Comparison of ENCODE assay signal across 7 mouse cellular contexts in the genomic region with DNA sequence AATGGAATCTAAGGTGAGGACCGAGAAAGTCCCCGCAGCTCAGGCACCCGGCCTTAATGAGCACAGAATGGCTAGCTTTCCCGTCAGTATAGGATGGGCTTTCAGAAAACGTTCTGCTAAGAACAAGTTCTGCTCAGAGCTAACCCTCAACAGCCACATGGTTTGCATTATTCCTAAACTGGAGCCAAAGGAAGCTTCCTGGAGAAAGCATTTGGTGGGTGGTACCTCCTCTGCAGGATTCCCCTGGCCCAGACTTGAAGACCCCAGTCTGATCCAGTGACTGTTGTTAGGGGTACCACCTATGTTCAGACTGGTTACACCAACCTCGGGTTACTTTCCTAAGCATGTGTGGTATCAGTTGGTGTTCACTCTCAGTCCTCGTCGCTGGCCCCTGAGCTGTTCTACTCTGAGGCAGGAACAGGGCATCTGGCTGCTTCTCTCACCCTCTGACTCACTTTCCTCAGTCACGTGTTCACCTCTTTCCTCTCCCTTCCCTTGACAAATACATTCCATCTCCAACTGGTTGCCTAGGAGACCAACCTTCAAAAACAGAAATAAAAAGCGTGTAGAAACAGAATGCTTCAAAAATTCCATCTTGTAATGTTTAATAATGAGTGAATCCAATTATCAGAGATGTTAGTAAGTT. TPM values are rescaled to one million over a fixed set of nuclear protein-coding genes. Genes with fewer than 3 reads are reported as not detected.
A peak's percentile ranks its signal among the peaks of the same experiment; 100 is the strongest.
DNase-seq lines count a peak whose midpoint lies in the region; ATAC-seq and TF ChIP-seq lines count a peak whose summit lies in the region.

No protein-coding gene starts in this region.

- H3K9me3 ChIP-seq in embryonic facial prominence, embryonic 10.5 days, result peaks cover 12% of the 10 kb centered on the region
- no peaks in the 10 kb centered on the region for H3K9me3 ChIP-seq in hindbrain, postnatal 0 days (ENCODE audit: low read length)

- peak; percentile 49; the same call in 1 of the 2 replicates for ATAC-seq in hindbrain, postnatal 0 days
- ATAC-seq in megakaryocyte progenitor cell, adult 5-6 weeks (replicated peaks; ENCODE audit: poor library complexity), result no peak

- peaks cover 10% of the 10 kb centered on the region for H3K4me1 ChIP-seq in embryonic facial prominence, embryonic 10.5 days
- no peaks in the 10 kb centered on the region for H3K4me1 ChIP-seq in hindbrain, postnatal 0 days (ENCODE audit: insufficient read depth, low read length)
- H3K4me1 ChIP-seq in lung, adult 2 months (ENCODE audit: control insufficient read depth, insufficient read depth, low read length), result peaks cover 4% of the 10 kb centered on the region; the same call in 1 of the 2 replicates

- no peaks in the 10 kb centered on the region for H3K36me3 ChIP-seq in embryonic facial prominence, embryonic 10.5 days (replicated peaks)
- H3K36me3 ChIP-seq in hindbrain, postnatal 0 days (ENCODE audit: insufficient read depth, low read length), result no peaks in the 10 kb centered on the region

- no peak for TF ChIP-seq POLR2A in lung, adult 2 months (IDR thresholded peaks at IDR 0.05; ENCODE audit: borderline replicate concordance, extremely low read depth, low read depth, low read length)

- peak; percentile 72 for DNase-seq in urinary bladder, postnatal 14 days (ENCODE audit: low spot score)
- no peak for DNase-seq in urinary bladder, postnatal 10 days (ENCODE audit: low spot score)
- peak; percentile 15 for DNase-seq in embryonic facial prominence, embryonic 10.5 days (ENCODE audit: low spot score)
- DNase-seq in hindbrain, postnatal 0 days (ENCODE audit: low spot score), result no peak
- peak; percentile 8 for DNase-seq in lung, adult 2 months
- DNase-seq in ovary, postnatal 10 days (ENCODE audit: low spot score), result no peak

- no peak overlapping the region for H3K4me2 ChIP-seq in hindbrain, postnatal 0 days (ENCODE audit: low read depth, low read length)

- TF ChIP-seq CTCF in hindbrain, postnatal 0 days (IDR thresholded peaks at IDR 0.05; ENCODE audit: low read depth), result no peak
- no peak for TF ChIP-seq CTCF in lung, adult 2 months (IDR thresholded peaks at IDR 0.05; ENCODE audit: insufficient read depth, low read length)

- no peak overlapping the region for H3K9ac ChIP-seq in hindbrain, postnatal 0 days (replicated peaks; ENCODE audit: low read length)

- no peak overlapping the region for H3K4me3 ChIP-seq in embryonic facial prominence, embryonic 10.5 days
- H3K4me3 ChIP-seq in hindbrain, postnatal 0 days (ENCODE audit: low read length), result no peak overlapping the region
- H3K4me3 ChIP-seq in lung, adult 2 months (replicated peaks; ENCODE audit: extremely low read depth, low read depth, low read length), result no peak overlapping the region

- H3K27ac ChIP-seq in embryonic facial prominence, embryonic 10.5 days (replicated peaks), result no peak overlapping the region; the same call in 1 of the 2 replicates
- no peak overlapping the region for H3K27ac ChIP-seq in hindbrain, postnatal 0 days

- WGBS in embryonic facial prominence, embryonic 10.5 days, result 68% methylated on average over 10 of the region's 10 CpGs
- 55% methylated on average over 10 of the region's 10 CpGs for WGBS in hindbrain, postnatal 0 days
- 55% methylated on average over 10 of the region's 10 CpGs for WGBS in lung, adult 2 months

- no peaks in the 10 kb centered on the region for H3K27me3 ChIP-seq in embryonic facial prominence, embryonic 10.5 days (replicated peaks; ENCODE audit: low read depth, poor library complexity, severe bottlenecking)
- no peaks in the 10 kb centered on the region for H3K27me3 ChIP-seq in hindbrain, postnatal 0 days (ENCODE audit: insufficient read depth, low read length)

RNA-seq across cellular contexts. Expression of a gene that starts 41.9 kb away (rescaled TPM):
- polyA plus RNA-seq in embryonic facial prominence, embryonic 10.5 days (2016; fragmentation: Nextera tagmentation; extraction: Ambion mirVana), result 0.06 TPM in 1 of 2 replicates, not detected in the other
- total RNA-seq in hindbrain, postnatal 0 days (2014; rRNA removed), result not detected in 2 replicates
- polyA plus RNA-seq in hindbrain, postnatal 0 days (2015; fragmentation: Nextera tagmentation; extraction: Ambion mirVana), result not detected in 2 replicates
- 0.09 TPM in 1 of 2 replicates, not detected in the other for polyA plus RNA-seq in lung, adult 2 months (2012; rRNA removed)
- total RNA-seq in megakaryocyte progenitor cell, adult 5-6 weeks (2015), result 0.10 TPM in 1 of 2 replicates, not detected in the other
- total RNA-seq in megakaryocyte progenitor cell, adult 5-6 weeks (2017), result 0.14 TPM in 1 of 2 replicates, not detected in the other

RNA-seq across cellular contexts. Expression of a gene that starts 59.0 kb away (rescaled TPM):
- 22.4 and 23.1 TPM in 2 replicates for polyA plus RNA-seq in embryonic facial prominence, embryonic 10.5 days (2016; fragmentation: Nextera tagmentation; extraction: Ambion mirVana)
- total RNA-seq in hindbrain, postnatal 0 days (2014; rRNA removed), result 7.6 and 34.3 TPM in 2 replicates
- polyA plus RNA-seq in hindbrain, postnatal 0 days (2015; fragmentation: Nextera tagmentation; extraction: Ambion mirVana), result 13.4 and 17.1 TPM in 2 replicates
- 7.4 and 14.6 TPM in 2 replicates for polyA plus RNA-seq in lung, adult 2 months (2012; rRNA removed)
- 28.8 and 36.7 TPM in 2 replicates for total RNA-seq in megakaryocyte progenitor cell, adult 5-6 weeks (2015)
- total RNA-seq in megakaryocyte progenitor cell, adult 5-6 weeks (2017), result 18.0 and 26.9 TPM in 2 replicates

RNA-seq across cellular contexts. Expression of a gene that starts 59.3 kb away (rescaled TPM):
- polyA plus RNA-seq in embryonic facial prominence, embryonic 10.5 days (2016; fragmentation: Nextera tagmentation; extraction: Ambion mirVana), result 76.0 and 80.2 TPM in 2 replicates
- 12.9 and 13.5 TPM in 2 replicates for total RNA-seq in hindbrain, postnatal 0 days (2014; rRNA removed)
- 16.8 and 18.0 TPM in 2 replicates for polyA plus RNA-seq in hindbrain, postnatal 0 days (2015; fragmentation: Nextera tagmentation; extraction: Ambion mirVana)
- 2.7 and 5.1 TPM in 2 replicates for polyA plus RNA-seq in lung, adult 2 months (2012; rRNA removed)
- 7.2 and 11.1 TPM in 2 replicates for total RNA-seq in megakaryocyte progenitor cell, adult 5-6 weeks (2015)
- total RNA-seq in megakaryocyte progenitor cell, adult 5-6 weeks (2017), result 11.7 and 16.3 TPM in 2 replicates

Comparison
In these comparisons a context has a peak if more than half of its experiments do, and no peak if none do; other contexts are left out.
1. DNase-seq: peak in urinary bladder, postnatal 14 days (single experiment), embryonic facial prominence, embryonic 10.5 days (single experiment) and lung, adult 2 months (single experiment); none in urinary bladder, postnatal 10 days (single experiment), hindbrain, postnatal 0 days (single experiment) and ovary, postnatal 10 days (single experiment).